13 mouse cellular contexts compared by ENCODE assay signal in genomic region chr7:26767084-26767483, GRCm38 (mm10). TPM values are rescaled to one million over a fixed set of nuclear protein-coding genes. Genes with fewer than 3 reads are reported as not detected.
DNase-seq lines count a peak whose midpoint lies in the region; ATAC-seq and TF ChIP-seq lines count a peak whose summit lies in the region.
"Had no signal": no experiment of that assay in that cellular context is flagged by ENCODE, and none has a peak within 500 bp of the region (broad histone marks: within the 10 kb centered on the region; RNA-seq: fewer than 3 reads in every experiment).

No protein-coding gene starts in this region.

- no peak overlapping the region for H3K9ac ChIP-seq in heart, embryonic 11.5 days (ENCODE audit: low read depth, low read length)
- H3K9ac ChIP-seq in stomach, postnatal 0 days (ENCODE audit: low read length), result no peak overlapping the region
- H3K9ac ChIP-seq: limb, embryonic 13.5 days had no signal

- H3K9me3 ChIP-seq in heart, embryonic 11.5 days (replicated peaks; ENCODE audit: control insufficient read depth, low read length), result no peaks in the 10 kb centered on the region
- no peaks in the 10 kb centered on the region for H3K9me3 ChIP-seq in stomach, postnatal 0 days (ENCODE audit: control insufficient read depth, low read length)
- H3K9me3 ChIP-seq: limb, embryonic 13.5 days had no signal

- no peak overlapping the region for H3K27ac ChIP-seq in heart, embryonic 11.5 days (ENCODE audit: low read depth, low read length)
- H3K27ac ChIP-seq in stomach, postnatal 0 days (replicated peaks), result no peak overlapping the region
- H3K27ac ChIP-seq: limb, embryonic 13.5 days had no signal

- no peaks in the 10 kb centered on the region for H3K4me1 ChIP-seq in heart, embryonic 11.5 days (ENCODE audit: control insufficient read depth, insufficient read depth, low read length)
- H3K4me1 ChIP-seq in stomach, postnatal 0 days (replicated peaks; ENCODE audit: control insufficient read depth, insufficient read depth), result no peaks in the 10 kb centered on the region
- H3K4me1 ChIP-seq: limb, embryonic 13.5 days had no signal

- no peak overlapping the region for H3K4me2 ChIP-seq in heart, embryonic 11.5 days
- no peak overlapping the region for H3K4me2 ChIP-seq in stomach, postnatal 0 days (replicated peaks; ENCODE audit: low read depth)
- H3K4me2 ChIP-seq: limb, embryonic 13.5 days had no signal

- DNase-seq in heart, adult 11 months, result peak; percentile 70
- DNase-seq in ovary, postnatal 14 days (ENCODE audit: low spot score), result peak; percentile 26
- no peak for DNase-seq in ovary, adult 18-20 months (ENCODE audit: low spot score)
- DNase-seq in kidney, adult 9 months, result peak; percentile 61
- DNase-seq in stomach, postnatal 0 days (ENCODE audit: low spot score), result peak; percentile 35
- no peak for DNase-seq in cerebellum, adult 9-10 months
- DNase-seq in urinary bladder, postnatal 10 days (ENCODE audit: low spot score), result no peak
- DNase-seq: right cerebral cortex, postnatal 25 days; thymus, postnatal 25 days had no signal

- H3K27me3 ChIP-seq in heart, embryonic 11.5 days (ENCODE audit: control insufficient read depth, insufficient read depth, low read length), result no peaks in the 10 kb centered on the region
- H3K27me3 ChIP-seq in stomach, postnatal 0 days (ENCODE audit: control insufficient read depth, insufficient read depth, low read length), result no peaks in the 10 kb centered on the region
- H3K27me3 ChIP-seq: limb, embryonic 13.5 days had no signal

- H3K4me3 ChIP-seq in heart, embryonic 11.5 days (ENCODE audit: low read depth, low read length), result no peak overlapping the region
- H3K4me3 ChIP-seq in stomach, postnatal 0 days (ENCODE audit: low read depth, low read length), result no peak overlapping the region
- H3K4me3 ChIP-seq: limb, embryonic 13.5 days had no signal

- WGBS in heart, embryonic 11.5 days (ENCODE audit: insufficient replicate concordance), result 44% methylated on average over 1 of the region's 1 CpGs
- WGBS in stomach, postnatal 0 days, result 39% methylated on average over 1 of the region's 1 CpGs

- no peak for TF ChIP-seq EP300 in stomach, postnatal 0 days (optimal IDR thresholded peaks at IDR 0.05)

- no peaks in the 10 kb centered on the region for H3K36me3 ChIP-seq in heart, embryonic 11.5 days (ENCODE audit: control insufficient read depth, insufficient read depth, low read length)
- no peaks in the 10 kb centered on the region for H3K36me3 ChIP-seq in stomach, postnatal 0 days (ENCODE audit: control insufficient read depth, insufficient read depth, low read length)
- H3K36me3 ChIP-seq: limb, embryonic 13.5 days had no signal

- ATAC-seq in heart, embryonic 11.5 days (replicated peaks; ENCODE audit: insufficient number of reproducible peaks, low FRiP score, low TSS enrichment), result no peak
- no peak for ATAC-seq in stomach, postnatal 0 days (ENCODE audit: low FRiP score, low TSS enrichment)
- ATAC-seq: inflammation-experienced regulatory T-cells, adult 6 months had no signal

- peak; percentile 75 for TF ChIP-seq CTCF in stomach, postnatal 0 days (IDR thresholded peaks at IDR 0.05; ENCODE audit: low read depth)

RNA-seq across cellular contexts. Expression of gene Cyp2b19, which starts 10.1 kb away (rescaled TPM):
- polyA plus RNA-seq in heart, embryonic 11.5 days (2014; fragmentation: Nextera tagmentation; extraction: Ambion mirVana), result not detected in 2 replicates
- 0.08 and 0.21 TPM in 2 replicates for polyA plus RNA-seq in stomach, postnatal 0 days (2015; fragmentation: Nextera tagmentation; extraction: Ambion mirVana)
- polyA plus RNA-seq: forebrain, embryonic 11.5 days; inflammation-experienced regulatory T-cells, adult 6 months; limb, embryonic 13.5 days had no signal

RNA-seq across cellular contexts. Expression of gene Cyp2g1, which starts 41.6 kb away (rescaled TPM):
- polyA plus RNA-seq in heart, embryonic 11.5 days (2014; fragmentation: Nextera tagmentation; extraction: Ambion mirVana), result 0.27 TPM in 1 of 2 replicates, not detected in the other
- not detected in 2 replicates for polyA plus RNA-seq in stomach, postnatal 0 days (2015; fragmentation: Nextera tagmentation; extraction: Ambion mirVana)
- polyA plus RNA-seq: forebrain, embryonic 11.5 days; inflammation-experienced regulatory T-cells, adult 6 months; limb, embryonic 13.5 days had no signal

Comparison
In these comparisons a context has a peak if more than half of its experiments do, and no peak if none do; other contexts are left out.
1. DNase-seq: peak in heart, adult 11 months (single experiment), ovary, postnatal 14 days (single experiment), kidney, adult 9 months (single experiment) and stomach, postnatal 0 days (single experiment); none in ovary, adult 18-20 months (single experiment), cerebellum, adult 9-10 months (single experiment) and urinary bladder, postnatal 10 days (single experiment).